Mouse (Mus musculus): ENCODE results near the gene Stx18.

The Stx18 gene

DNA sequence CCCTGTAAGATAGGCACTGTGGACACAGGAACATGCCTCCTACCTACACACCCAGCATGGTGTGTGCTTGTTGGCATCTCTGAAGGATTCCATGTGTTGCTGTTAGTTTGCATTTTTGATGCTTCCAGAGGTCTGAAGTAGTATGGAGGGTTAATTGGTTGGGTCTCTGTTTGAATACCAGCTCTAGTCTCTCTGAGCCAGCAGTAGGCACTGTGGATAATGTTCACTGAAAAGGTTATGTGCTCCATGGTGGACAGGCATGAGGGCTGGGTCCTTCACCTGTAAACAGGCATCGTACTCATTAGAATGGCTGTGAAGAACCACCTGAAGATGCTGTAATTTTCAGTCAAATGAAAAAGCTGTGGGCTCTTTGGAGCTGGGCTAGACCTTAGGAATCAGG lies 41.9 kb downstream of the Stx18 start:
- DNase-seq (ENCODE audit: low spot score), result no peak

DNA sequence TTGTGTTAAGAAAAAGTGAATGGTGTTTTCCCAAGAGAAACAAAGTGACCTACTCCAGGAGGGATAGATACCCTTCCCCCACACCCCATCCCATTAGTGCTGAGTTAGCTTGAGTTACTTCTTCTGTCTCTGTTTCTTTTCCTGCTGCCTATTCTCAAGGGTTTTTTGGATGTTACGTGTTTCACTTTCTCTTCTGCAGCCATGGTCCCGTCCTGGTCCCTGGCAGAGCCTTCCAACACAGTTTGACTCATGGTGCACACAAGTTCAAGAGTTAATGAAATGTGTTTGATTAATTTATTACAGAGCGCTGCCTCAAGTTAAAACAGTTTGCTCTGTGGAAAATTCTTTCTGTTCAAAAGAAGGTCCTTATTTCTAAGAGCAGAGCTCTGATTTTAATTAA lies 44.0 kb downstream of the Stx18 start:
- no peak for DNase-seq (ENCODE audit: low spot score)

DNA sequence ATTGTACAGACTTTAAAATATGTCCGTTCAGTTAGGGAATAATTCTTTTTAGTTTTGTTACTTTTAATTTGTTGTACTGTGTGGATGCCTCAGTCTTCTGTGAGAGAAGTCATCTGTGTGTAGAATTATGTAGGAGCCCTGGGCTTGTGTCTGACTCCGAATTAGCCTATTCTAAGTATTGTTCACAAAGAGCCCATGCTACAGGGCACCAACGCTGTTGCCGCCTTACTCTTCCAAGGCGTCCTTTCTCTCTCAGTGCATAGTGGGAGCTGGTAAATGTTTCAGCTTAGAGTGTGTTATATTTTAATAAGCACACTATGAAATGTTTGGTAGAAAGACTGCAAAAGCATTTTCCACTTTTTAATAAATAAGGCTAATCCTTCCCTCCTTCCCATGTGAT lies 44.8 kb downstream of the Stx18 start:
- DNase-seq (ENCODE audit: low spot score), result no peak

DNA sequence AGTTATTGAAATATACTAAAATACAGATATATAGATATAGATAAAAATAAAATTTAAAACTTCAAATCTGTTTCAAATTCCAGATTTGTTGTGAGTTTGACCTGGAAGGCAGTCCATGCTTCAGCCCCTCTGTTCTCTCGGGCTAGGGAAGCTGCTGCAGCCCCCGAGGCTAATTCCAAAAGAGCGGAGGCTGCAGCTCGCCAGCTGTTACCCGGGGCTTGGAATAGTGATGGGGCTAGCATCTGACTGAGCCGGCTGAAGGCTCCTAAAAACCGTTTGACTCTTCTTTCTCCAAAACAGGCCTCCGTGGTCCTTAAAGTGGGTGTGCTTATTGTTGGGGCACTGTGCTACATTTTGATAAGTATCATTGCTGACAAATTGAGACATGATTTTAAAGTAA lies 46.1 kb downstream of the Stx18 start:
- DNase-seq (ENCODE audit: low spot score), result no peak

DNA sequence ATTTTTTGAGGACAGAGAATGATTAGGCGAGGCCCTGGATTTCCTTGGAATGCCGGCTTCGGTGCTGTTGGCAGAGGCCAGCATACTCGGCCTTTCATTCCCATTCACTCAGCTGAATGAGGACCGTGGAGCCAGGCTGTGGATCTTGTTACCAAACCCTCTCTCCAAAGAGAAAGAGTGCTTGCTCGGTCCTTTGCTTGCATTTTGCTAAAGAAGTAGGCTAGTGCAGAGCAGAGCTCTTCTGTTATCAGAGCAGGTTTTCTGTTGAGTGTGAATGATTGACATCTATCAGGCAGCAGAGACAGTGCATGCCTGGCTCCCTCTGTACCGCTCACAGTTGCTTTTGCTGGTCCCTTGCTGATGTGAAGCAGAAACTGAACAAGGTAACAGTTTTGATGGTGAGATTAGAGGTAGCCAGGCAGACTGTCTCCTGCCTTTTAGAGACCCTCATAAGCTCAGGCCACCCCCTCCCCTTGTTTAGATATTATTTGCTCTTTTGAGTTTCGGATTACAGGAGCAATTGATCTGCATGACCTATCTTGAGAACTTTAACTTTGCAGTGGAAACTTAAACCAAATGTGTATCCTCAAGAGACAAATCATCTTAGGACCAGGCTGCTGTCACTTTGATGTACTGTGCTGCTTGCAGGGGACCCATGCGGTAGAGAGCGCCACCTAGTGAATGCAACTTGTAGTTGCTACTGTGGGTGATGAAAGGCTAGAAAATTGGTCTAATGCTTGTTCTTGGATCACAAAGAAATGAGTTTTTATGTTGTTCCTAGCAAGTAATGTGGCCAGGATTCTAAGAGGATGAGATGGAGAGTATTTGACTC lies 47.2 kb downstream of the Stx18 start:
- DNase-seq (ENCODE audit: low spot score), result peak; percentile 45

DNA sequence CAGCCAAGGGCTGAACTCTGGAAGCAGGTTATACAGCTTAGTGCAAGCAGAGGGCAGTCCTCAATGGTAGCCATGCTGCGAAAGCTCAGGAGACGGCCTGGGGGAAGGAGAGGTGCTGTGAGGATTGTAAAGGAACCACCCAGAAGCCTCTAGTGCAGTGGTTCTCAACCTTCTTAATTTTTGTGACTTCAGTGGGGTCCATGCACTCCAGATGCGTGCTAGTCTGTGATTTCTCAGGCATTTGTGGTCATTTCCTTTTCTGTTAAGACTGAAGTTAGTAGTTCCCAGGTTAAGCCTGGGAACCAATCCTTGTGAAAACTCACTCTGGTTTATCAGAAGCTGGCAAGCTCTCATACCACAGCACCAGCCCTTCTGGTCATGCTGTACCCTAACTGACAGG lies 51.6 kb downstream of the Stx18 start:
- no peak for DNase-seq (ENCODE audit: low spot score)

DNA sequence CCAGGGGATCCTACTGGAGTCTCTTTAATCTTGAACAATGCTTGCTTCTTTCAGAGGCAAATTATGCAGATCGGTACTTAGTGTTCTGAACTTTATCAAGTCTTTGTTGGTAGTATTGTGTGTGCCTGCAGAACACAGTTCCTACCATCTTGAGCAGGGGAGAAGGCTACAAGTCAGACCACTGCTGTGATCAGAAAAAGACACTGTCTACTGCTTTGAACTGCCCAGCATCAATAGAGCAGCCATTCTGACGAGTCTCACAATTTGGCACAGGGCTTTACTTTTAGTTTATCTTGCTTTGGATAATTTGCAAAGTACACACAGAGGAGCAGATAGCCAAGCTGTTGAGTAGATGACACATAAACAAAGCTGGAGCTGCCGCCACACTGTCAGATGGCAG lies 52.0 kb downstream of the Stx18 start:
- no peak for DNase-seq (ENCODE audit: low spot score)

DNA sequence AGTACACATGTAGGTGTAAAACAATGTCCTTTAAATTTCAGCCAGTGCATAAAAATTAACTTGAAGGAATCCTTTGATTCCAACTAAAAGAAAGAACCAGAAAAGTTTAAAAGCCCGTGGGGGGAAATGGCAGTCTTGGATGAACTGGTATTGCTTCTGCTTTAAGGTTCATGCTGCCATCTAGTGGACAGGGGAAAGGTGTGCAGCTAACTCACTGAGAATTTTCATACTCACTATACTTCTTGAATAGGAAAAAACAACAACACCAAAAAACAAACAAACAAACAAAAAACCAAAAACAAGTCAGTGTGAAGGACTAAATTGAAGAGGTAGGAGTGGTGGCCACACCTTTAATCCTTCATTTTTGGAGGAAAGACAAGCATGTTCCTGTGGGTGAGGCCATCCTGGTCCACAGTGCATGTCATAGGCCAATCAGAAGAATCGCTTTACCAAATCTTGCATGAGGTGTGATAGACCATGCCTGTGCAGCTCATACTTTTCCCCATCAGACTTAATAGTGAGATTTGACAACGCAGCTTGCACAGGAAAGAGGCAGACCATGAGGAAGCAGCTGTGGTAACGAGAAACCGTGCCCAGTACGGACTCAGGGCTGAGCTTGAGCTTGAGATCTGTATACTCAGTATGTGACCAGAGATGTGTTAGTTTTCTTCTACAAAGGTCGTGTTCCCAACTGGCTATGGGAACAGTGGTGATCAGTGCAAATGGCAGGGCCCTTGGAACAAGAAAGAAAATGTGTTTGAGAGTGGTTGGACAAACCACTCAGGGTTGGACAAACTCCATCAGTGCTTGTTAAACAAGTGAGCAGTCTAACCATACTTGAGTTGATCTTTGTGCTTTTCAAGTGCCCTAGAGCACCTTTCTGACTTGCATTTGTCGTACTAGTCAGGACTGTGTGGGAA lies 52.8 kb downstream of the Stx18 start:
- DNase-seq (ENCODE audit: low spot score), result peak; percentile 16

DNA sequence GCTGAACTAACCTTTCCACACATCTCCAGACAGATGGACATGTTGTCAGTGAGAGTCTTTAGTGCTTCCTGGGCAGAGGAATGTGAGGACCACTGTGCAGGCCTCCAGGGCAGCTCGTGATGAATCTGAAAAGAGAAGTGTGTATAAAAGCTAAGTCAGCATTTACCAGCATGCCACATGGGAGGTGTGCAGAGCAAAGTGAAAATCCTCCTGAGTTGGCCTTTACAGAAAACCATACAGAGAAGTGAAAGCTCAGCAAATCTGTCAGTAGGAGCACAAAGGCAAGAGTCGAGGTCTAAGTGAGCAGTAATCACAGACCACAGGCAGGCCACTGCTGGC lies 53.4 kb downstream of the Stx18 start:
- DNase-seq (ENCODE audit: low spot score), result no peak

DNA sequence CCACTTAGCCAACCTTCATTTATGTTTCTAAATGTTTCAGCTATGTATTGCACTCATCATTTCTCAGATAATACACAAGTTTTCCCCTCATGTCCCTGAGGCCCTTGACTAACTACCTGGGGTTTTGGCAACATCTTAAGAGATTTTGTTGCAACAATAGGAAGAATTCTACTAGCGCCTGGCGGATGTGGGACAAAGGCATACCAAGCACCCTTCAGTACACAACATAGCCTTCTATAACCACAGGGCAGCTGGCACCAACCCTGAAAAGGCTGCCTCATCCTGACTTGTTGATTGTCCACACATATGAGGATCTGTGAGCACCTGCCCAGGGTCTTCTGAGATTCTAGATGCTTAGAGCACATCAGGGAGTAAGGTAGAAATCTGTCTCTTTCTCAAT lies 55.8 kb downstream of the Stx18 start:
- no peak for DNase-seq (ENCODE audit: low spot score)

DNA sequence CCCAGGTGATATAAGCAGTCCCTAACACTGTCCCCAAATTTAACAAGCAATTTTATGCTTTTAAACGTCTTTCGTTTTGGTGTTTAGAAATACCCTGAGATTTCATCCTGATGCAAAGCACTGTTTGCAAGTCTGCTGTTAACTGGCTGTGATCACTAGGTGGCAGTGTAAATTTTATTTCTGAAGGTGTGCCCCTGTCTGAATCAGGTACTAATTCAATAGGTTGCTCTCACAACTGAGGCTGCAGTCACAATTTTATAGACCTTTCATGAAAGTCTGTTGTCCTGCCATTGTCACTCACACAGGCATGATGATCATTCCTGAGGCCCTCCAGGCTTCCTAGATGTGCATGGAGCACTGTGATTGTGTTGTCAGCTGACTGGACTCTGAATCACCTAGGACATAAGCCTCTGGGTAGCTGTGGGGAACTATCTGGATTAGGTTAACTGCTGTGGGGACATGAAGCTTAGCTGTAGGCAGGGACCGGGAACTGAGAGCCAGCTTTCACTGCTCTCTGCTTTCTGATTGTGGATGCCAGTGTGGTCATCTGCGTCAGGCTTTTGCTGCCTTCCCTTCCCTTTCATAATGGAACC lies 59.1 kb downstream of the Stx18 start:
- no peak for DNase-seq (ENCODE audit: low spot score)

DNA sequence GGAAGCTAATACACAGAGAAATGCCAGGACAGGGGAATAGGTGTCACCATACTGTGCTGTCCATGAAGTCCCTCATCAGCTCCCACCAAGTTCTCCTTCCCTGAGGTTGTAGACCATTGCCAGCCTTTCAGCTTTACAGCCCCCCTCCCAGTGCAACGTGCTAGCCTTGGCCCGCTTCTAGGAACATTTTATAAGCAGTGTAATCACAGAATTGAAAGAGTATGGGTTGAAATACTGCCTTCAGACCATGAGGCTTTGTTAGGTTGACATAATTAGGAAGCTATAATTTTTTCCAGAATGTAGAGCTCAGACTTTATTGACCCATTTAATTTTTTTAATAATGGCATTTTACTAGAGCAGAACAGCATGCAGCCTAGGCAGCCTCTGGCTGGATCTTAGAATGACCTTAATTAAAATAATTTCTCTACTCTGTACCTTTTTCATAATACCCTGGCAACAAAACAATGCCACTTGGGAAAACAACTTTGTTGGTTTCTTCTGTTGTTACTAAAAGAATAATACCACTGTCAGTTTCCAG lies 60.7 kb downstream of the Stx18 start:
- no peak for DNase-seq (ENCODE audit: low spot score)

DNA sequence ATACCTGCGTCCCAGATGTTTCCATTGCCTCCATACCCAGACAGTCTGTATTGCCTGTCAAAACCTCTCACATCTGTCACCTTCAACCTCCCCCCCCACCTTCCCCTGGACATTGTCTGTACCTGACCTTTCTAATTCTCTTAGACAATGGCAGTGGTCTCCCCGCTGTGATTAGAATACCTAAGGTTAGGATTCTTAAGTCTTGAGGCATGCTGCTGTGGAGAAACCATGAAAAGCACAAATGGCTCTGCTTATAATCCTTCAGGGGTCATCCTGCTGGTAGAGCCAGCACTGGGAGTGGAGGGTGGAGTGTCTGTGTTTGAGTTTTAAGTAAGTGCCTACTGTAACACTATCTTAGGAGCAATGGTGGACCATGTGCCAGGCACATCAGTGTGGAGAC lies 64.4 kb downstream of the Stx18 start:
- DNase-seq (ENCODE audit: low spot score), result no peak

DNA sequence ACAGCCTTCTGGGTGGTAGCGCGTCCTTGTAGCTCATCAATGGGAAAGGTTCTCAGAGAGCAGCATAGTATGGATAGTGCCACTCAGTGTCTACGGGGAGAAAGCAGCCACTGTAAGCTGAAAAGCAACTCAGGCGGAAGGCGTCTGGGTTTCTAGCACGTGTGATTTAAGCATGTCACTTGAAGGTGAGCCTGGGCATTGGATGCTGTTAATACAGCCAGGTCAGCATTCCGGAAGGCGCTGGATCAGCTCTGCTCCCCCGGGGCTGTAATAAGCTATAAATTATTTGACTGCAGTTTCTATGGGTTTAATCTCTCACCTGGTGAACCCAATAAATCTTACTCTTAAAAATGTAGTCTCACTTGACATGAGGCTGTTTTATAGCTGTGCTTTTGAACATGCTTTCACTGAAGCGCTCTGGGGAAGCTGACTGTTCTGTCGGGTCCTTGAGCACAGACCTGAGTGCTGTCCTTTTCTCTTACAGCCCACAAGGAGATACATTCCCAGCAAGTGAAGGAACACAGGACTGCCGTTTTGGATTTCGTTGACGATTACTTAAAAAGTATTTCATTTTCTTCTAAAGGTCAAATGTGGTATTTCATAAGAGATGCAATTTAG lies 67.6 kb downstream of the Stx18 start:
- DNase-seq (ENCODE audit: low spot score), result no peak

DNA sequence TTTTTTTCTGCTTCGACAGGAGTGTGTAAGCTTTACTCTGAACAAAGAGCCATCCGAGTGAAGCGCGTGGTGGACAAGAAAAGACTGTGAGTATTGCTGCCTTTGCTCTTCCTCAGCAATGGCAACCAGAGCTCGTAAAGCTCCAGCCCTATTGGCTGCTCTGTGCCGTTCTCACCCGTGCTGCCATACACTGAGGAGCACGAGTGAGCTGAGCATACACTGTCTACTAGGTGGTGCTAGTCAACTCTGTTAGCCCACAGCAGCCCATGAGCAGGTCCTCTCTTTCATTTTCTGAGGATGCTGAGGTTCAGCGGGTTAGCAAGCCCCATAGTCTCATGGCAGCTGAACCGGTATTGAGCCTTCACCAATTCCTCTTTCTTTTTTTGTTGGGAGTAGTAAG lies 68.3 kb downstream of the Stx18 start:
- no peak for DNase-seq (ENCODE audit: low spot score)

DNA sequence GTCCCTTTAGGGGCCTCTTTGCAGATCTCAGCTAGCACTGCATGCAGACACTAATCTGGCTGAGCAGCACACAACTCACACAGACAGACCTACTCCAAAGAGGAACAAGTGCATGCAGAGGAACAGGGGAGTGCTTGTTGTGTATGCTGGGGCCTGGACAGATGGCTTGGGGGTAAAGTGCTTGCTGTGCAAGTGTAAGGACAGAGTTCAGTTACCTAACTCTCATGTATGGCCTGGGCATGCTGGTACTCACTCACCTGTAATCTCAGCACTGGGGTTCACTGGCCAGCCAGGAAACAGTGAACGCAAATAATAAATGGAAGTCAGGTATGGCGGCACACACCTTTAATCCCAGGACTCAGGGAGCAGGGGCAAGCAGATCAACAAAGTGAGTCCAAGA lies 76.0 kb downstream of the Stx18 start:
- no peak for DNase-seq (ENCODE audit: low spot score)

DNA sequence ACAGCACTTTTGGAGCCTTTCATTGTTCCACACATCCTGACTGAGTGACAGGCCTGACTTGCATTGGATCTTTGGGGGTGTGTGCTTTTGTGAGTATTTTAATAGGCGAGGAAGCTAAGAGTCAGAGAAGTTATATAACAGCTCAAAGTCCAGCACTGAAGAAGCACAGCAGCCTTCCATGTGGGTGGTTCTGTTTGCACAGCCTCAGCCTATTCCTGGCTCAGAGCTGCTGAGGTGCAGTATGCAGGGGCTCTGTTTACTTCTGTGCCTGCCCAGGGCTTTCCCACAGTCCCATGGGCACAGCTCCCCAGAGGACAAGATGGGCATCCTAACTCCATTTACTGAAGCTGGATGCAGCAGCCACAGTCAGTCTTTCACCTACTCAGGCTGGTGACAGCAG lies 78.5 kb downstream of the Stx18 start:
- peak; percentile 49 for DNase-seq (ENCODE audit: low spot score)

DNA sequence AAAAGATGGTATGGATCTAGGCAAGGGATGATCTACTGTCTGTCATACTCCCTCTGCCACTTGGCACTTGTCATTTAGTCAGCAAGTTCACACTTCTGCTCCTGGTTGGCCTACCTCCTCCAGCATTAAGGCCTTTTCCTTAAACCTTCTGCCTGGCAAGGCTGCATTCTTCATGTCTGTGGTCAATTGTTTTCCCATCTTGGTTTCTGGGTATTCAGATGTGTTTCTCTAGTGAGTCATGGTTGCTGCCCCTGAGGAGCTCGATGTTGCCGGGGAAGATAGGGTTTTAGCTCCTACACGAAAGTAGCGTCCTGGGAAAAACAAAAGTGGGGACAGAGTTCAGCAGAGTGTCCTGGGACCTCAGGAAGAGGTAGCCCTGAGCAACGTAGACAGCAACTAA lies 80.7 kb downstream of the Stx18 start:
- no peak for DNase-seq (ENCODE audit: low spot score)

DNA sequence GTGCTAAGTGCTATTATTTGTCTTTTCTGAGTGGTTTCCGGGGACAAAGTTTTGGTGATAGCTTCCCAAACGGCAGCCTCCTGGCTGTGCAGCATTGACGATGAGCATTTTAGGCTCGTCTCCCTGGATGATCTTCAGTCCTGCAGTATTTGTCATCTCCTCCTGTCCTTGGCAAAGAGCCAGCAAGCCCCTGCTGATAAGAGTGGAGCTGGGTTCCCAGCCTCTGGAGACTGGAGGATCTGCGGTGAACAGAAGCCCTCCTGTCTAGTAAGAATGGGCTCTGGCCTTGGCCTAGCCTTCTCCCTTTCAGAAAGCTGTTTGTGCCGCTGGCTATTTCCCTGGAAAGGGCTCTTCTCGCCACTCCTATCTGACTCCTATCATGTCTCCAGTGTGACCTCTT lies 83.2 kb downstream of the Stx18 start:
- peak; percentile 23 for DNase-seq (ENCODE audit: low spot score)

DNA sequence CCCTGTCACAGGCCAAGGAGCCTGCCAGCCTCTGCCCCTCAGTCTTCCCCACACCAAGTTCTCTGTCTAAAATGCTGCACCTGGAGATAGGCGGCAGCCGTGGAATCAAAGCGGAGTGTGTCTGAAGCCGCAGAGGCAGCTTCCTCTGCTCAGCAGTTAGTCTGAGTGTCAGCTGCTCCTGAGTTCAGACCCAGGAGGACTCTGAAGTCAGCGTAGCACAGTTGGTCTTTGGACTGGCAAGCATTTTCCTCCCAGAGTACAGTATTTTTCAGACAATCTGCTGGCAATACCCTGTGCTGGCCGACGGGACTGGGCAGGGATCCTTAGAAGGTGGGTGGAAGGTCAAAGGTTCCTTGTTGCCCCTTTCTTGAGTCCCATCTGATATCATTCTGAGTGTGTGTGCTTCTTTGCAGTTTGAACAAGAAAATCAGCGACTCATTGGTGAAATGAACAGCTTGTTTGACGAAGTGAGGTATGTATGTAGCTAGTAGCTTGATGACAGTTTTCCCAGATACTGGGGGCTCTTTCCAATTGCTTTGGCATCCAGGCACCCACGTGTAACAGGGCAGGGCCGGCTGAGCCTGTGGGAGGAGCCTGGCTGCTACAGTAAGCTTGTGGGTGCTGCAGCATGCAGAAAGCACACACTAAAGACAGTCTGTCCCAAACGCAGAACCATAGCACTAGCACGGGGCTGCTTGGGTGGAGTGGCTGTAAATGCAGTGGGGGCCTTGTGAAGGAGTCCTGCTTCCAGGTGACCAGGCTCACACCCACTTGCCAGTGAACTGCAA lies 88.2 kb downstream of the Stx18 start:
- DNase-seq (ENCODE audit: low spot score), result peak; percentile 9

DNA sequence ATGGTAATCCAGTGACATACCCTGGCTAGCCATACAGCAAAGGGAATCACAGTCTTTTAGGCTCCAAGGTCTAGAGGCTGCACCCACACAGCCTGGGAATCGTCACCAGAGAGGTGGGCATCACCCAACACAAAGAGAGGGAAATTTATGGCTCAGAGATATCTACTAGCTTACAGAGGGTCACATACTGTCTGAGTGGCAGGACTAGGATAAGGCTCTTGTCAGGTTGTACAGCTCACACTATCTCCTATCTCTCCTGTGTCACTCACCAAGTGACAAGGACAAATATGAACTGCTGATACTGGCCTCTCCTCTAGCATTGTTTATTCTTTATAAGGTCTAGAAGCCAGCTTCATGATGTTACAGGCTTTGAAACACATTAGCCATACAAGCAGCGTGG lies 90.8 kb downstream of the Stx18 start:
- no peak for DNase-seq (ENCODE audit: low spot score)

DNA sequence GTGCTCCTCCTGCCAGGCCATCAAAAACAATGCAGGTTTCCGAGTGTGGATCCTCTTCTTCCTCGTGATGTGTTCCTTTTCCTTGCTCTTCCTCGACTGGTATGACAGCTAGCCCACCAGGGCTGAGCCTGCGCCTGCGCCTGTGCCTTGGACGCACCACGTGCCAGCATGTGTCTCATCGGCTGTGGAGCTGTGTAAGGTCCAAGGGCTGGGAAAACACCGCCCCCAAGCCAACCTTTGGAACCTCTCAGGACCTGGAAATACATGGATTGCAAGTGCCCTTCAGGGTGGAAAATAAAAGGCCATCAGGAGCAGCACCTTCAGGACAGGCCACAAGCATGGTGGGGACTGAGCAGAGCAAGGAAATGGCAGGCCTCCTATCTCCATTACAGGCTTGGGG lies 97.7 kb downstream of the Stx18 start:
- peak; percentile 53 for DNase-seq (ENCODE audit: low spot score)

All from yolk sac, embryonic 10.5 days (tissue).